Mouse (Mus musculus): ENCODE data around the gene Fn1.

DNA sequence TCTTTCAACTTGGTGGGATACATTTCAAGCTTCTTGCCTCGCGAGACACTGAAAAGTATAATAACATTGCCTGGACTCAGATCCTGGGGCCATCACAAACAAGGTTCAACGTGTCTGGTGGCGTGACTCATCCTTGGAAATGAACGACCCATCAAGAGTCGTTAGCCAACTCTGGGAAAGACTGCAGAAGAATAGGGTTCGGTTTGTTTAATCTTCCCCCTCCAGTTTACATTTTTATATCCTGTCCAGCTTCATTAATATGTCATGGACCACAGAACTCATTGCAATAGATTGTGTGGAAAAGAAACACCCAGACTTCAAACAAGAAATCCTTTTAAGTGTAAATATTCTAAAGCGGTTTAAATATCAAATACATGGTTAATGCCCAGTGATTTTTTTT is 22.8 kb downstream of the Fn1 start:
- TF ChIP-seq CTCF (IDR thresholded peaks at IDR 0.05; ENCODE audit: extremely low read depth, insufficient read depth, insufficient read length, insufficient replicate concordance) (no peak), POLR2A (IDR thresholded peaks at IDR 0.05; ENCODE audit: low read depth, low read length) (no peak)

All from spleen, adult 2 months (tissue).